Mouse (Mus musculus) stomach, postnatal 0 days (tissue): ENCODE data around the gene Fitm2.

ENCODE experiments used
- CTCF ChIP-seq: IDR thresholded peaks from 2 replicates; pipeline ENCODE4 v1.5.1; 2016; ENCODE audit warnings: antibody characterized with exemption, low read depth, mild to moderate bottlenecking, moderate library complexity
- EP300 ChIP-seq: optimal IDR thresholded peaks from 2 replicates; pipeline ENCODE3; 2016; ENCODE audit warnings: antibody characterized with exemption

DNA sequence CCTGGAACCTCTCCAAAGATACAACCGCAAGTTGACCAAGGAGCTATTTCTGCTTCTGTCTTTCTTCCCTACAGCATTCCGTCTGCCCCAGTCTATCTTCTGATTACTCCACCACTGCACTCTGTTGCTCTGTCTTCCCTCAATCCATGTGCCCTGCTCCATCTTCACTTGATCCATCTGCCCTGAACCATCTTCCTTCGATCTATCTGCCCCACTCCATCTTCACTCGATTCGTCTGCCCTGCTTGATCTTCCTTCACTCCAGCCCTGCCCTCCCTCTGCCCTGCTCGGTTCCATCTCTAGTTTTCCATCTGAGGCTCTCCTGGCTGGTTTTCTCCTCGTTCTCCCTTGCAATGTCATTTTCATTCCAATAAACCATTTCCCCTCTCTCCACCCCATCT lies 30.8 kb upstream of the Fitm2 start:
- TF ChIP-seq CTCF: no peak
- no peak for TF ChIP-seq EP300
